Mouse (Mus musculus) 3134 (cell line): ENCODE results near the gene Gm21974.
"Not testable (repeated sequence)": the region's sequence is repeated elsewhere in the genome, so short reads cannot be mapped to it uniquely, and the experiment has no call there.

ENCODE experiments used
- DNase-seq: peaks from one replicate; pipeline ENCODE4 v3.0.0-alpha.2; 2011; ENCODE audit warnings: low spot score; ENCODE audit not compliant: insufficient read length; ENCODE audit errors: extremely low read depth

The Gm21974 gene

GRCm38 (mm10) chr7:127879301-127879700 lies 16.0 kb downstream of the Gm21974 start:
- DNase-seq: no peak

DNA sequence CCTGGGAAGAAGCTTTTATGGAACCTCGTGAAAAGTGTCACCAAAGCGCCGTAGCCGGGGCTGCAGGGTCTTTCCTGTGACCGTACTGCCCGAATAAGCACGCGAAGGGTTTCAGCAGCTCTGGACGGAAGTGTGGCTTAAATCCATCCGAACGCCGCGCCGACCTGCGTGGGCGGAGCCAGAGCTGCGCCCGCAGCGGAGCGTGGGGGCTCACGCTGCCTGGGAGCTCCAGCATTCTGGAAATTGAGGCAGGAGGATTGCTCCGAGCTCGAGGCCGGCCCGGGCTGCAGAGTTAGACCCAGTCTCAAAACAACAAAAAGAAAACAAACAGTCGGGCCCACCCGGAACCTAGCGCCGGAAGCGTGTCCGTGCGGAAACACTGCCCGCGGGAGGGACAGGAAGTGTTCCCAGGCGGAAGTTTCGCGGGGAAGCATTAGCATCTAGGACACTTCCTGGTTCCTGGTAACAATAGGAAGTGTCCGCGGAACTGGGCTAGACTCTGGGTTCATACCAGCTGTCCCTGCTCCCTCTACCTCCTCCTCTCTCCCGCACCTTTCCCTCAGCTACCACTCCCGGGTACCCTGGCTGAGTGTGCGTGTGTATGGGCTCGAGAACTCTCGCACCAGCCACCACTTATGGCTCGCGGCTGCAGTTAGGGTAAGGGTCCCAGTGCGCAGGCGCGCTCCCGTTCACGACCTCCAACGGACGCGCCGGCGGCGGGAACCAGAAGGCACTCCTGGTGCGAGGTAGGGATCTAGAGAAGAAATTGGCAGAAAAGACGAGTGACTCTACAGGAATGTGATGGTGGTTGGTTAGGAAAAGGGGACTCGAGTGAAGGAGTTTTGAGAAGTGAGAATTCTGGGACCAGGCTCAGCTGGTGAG lies 18.5 kb downstream of the Gm21974 start, which contains the start of gene Zfp668:
TSS of gene Zfp668 (minus strand) at position 362 of the 882 bp plus-strand sequence.
- peak; percentile 93 for DNase-seq

DNA sequence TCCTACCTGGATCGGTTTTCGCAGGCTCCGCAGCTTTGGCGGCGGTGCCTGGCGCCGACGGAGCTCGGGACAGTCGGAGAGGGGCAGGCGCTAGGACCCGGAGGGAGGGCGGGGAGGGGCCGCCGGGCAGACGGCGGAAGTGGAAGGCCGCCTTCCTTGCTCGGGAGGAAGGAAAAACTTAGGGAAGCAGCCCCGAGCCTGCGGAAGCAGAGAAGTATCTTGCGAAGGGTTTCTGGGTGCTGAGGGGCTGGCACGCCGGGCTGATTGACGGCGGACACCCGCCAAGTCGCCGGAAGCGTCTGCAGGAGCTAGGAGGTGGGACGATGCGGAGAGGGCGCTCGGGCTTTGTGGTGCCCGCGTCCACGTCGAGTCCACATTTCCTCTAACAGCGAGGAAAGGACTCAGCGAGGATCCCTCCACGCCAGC lies 19.2 kb downstream of the Gm21974 start, which contains the start of gene Zfp646:
TSS of gene Zfp646 (plus strand) at position 181 of the 426 bp plus-strand sequence.
- peak; percentile 92 for DNase-seq

- peak; percentile 92 for DNase-seq
Observed at GRCm38 (mm10) chr7:127875627-127876001, 19.6 kb downstream of the Gm21974 start.

GRCm38 (mm10) chr7:127874812-127875626 lies 20.2 kb downstream of the Gm21974 start:
- DNase-seq: no peak

DNA sequence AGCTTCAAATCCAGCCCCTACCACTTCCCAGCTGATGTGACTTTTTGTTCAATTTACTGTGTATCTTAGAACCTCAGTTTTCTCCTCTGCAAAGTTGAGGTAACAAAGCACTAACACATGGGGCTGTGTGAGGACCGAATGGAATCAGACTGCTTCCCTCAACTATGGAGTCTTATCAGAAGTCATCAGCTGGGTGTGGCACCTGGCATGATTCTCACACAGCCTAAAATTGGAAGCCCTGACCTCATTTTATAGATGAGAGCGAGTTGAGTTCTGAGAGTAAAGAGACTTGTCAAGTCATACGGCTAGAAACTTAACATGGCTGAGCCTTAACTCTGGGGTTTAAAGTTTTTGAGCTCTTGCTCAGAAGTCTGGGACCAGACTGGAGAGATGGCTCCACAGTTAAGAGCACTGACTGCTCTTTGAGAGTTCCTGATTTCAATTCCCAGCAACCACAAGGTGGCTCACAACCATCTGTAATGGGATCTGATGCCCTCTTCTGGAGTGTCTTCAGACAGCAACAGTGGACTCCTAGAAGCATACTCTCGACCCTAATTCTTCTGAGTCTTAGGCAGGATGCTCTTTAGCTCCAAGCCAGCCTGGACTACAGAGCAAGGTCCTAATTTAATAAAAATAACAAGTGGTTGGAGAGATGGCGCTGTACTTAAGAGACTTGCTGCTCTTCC lies 25.0 kb downstream of the Gm21974 start:
- no peak for DNase-seq

DNA sequence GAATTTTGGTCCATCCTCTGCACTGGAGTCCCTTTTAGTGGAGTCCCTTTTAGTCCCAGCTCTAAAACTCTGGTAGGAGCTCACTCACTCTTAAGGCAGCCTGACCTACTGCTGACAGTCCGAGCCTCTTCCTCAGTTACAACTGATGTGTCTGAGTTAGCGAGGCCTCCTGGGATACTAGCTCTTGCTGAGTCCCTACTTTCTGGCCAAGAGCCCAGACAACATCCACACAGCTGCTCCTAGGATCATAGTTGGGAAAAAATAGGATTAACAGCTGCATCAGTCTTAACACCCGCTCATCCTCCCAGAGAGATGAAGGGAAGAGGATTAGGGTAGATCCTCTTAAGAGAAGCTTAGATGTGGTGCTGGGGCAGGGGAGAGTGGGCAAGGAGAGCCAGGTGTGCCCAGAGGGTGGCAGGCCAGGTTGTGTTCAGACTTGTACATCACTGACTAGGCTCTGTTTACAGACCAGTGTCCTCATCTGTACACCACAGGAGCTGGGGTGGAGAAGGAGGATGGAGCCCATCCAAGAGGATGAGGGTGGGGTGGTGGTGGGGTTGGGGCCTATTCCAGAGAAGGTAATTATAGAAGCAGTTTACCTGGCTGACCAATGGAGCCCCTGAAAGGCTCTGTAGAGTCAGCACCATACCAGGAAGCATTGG lies 26.0 kb downstream of the Gm21974 start:
- no peak for DNase-seq

DNA sequence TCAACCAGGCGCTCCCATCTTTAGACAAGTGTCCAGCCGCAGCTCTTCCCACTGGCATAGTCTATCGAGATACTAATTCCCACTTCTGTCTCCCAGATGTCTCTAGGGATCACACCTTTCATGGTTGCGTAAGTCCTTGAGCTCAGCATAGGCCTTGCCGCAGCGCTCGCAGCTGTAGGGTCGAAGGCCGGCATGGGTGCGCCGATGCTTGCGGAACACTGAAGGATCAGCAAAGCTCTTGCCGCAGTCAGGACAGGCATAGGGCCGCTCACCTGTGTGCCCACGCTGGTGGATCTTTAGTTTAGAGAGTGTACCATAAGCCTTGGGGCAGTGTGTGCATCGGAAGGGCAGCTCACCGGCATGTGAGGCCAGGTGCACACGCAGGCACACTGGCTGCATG lies 27.6 kb downstream of the Gm21974 start:
- DNase-seq: no peak

DNA sequence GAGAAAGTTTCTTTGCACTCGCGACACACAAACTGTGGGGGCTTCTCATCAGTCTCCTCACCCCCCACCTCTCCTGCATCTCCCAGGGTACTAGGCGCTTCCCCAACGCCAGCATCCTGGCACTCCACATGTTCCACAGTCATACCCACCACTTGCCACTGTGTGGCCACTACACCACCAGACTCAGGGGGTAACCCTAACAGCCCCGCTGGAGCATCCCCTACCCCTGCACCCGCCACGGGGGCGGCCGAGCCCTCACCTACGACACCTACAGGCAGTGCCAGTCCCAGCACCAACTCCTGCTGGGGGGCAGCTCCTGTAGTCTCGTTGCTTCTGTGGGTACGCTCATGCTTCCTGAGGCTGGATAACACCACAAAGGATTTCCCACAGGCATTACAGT lies 28.8 kb downstream of the Gm21974 start:
- DNase-seq: no peak

DNA sequence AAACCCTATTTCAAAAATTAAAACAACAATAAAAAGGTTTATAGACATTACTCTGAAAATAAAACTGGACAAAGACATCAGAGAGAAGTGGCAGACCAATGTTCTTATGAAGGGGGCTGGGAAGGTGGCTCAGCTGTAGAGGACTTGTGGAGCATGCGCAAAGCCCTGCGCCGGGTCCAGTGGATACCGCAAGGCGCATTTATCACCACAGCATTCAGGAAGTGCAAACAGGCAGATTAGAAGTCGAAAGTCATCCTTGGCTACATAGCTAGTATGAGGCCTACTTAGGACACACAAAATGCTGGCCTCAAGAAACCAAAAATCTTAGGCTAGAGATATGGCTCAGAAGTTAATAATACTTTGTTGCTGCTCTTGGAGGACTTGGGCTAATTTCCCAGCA lies 37.0 kb downstream of the Gm21974 start:
- DNase-seq: no peak

- DNase-seq: peak; percentile 49
Observed at GRCm38 (mm10) chr7:127850906-127851305, 44.3 kb downstream of the Gm21974 start.

DNA sequence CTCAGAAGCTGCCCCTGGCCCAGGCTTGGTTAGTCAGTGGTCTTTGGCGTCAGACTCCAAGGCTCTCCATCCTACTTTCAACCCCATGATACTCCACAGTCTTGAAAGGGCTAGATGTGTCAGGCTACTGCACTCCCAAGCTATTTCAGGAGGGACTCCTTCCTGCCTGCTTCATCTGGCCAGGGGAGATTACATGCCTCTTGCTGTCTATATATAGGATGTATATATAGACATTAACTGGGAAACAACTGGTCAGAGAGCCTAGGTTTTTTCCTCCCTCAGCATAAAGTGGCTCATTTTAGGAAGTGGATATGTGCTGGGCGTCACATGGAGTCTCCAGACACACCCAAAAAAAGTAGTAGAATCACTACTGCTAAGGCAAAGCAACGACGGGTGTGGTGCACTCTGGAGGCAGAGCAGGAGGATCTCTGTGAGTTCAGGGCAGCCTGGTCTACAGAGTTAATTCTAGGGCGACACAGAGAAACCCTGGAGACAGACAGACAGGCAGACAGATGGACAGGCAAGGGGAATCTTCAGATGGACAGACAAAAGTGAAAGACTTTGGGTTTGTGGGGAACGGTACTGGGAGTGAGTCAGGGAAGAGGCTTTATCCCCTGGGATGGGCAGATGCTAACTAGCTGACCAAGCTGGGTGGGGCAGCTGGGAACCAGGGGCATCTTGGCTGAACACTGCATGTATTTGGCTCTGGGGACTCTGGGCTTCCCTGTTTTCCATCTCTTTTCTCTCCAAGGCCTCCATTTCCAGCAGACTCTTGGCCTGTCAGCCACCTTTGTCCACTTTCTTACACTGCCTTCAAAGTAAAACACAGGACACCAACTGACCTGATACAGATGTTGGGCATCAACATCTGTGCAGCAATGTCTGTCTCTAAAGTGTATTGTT lies 45.0 kb downstream of the Gm21974 start:
- DNase-seq: peak; percentile 45

GRCm38 (mm10) chr7:127842001-127842718 lies 53.1 kb downstream of the Gm21974 start:
- DNase-seq: peak; percentile 66

DNA sequence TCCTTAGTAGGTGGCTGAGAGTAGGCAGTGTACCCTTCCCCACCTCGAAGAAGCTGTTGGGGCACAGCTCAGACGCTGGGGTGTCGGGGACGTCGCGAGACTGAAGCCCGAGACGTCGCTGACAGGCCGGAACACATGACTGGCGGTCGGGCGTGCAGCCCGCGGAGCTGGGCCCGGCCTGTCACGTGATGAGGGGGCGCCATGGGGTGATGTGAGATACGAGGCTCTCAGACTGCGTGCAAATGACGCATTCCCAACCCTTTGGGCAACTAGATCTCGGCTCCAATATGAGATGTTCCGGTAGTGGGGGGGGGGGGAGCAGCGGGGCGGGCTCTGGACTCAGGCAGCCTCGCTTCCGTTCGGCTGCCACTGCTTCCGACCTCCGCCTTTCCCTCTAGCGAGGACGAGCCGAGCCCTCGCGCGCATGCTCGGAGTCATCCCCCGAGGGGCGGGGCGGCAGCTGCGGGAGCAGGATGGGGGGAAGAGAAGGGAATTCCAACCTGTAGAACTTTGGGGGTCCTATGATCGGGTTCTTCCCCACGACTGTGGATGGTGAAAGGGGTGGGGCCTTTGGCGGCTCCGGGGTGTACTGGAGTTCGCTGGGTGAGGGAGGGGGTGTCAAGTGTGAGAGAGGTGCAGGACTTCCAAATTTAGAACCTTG lies 53.8 kb downstream of the Gm21974 start:
- DNase-seq: peak; percentile 94

DNA sequence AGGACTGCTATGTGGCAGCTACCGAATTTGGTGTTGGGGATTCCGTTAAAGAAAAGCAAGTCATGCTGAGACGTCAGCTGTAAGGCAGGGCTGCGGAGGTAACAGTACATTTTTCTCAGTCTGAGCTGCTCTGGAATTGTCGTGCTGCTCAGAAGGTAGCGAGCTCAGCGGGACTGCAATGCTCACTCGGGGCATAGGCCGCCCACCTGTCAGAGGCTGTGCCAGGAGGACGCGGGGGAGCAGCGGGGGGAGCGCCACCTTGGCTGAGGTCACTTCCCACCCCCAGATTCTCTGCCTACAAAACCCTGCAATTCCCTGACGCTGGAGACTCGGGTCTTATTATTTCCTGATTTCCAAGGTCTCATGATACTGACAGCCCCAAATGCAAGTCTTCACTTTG lies 54.4 kb downstream of the Gm21974 start:
- no peak for DNase-seq

DNA sequence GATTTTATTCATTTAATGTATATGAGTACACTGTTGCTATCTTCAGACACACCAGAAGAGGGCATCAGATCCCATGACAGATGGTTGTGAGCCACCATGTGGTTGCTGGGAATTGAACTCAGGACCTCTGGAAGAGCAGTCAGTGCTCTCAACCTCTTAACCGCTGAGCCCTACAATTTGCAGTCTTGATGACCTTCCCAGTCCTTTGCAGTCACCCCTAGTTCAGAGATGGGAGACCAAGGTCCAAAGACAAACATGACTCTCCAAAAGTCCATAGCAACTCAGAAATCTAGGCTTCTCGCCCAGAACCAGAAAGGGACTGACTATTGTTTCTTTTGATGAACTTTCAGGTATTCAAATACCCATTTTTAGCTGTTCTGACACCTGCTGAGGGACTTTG lies 55.2 kb downstream of the Gm21974 start:
- not testable (repeated sequence) for DNase-seq

- not testable (repeated sequence) for DNase-seq
Observed at GRCm38 (mm10) chr7:127837878-127838277, 57.4 kb downstream of the Gm21974 start.

DNA sequence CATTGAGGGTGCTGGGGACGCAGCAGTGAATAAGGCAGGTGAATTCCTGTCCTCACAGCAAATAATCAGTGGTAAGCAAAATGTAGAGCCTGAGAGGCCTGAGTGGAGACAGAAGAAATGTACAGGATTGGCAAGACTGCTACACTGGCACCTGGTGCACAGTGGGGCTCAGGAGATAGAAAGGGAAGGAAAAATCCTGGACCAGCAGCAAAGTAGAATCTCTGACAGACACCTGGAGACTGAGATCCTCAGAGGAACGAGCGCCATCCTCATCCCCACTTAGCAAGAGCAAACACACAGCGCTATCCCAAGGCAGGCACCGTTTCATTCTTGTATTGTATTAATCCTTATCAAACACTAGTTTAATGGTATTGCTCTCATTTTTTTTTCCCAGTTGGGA lies 57.8 kb downstream of the Gm21974 start:
- DNase-seq: no peak
